Mouse (Mus musculus) liver, embryonic 14.5 days (tissue): Measurements from ENCODE around the gene Irf1. TPM values are rescaled to one million over a fixed set of nuclear protein-coding genes. Genes with fewer than 3 reads are reported as not detected.

Source experiments
- ATAC-seq: fragments of 200-750 bp; cut with Nextera tagmentation; 2 replicates; pipeline ENCODE4 v1.8.0; 2017; ENCODE audit warnings: moderate number of reproducible peaks, mild to moderate bottlenecking, moderate library complexity; ENCODE audit not compliant: insufficient read depth
- DNase-seq, 3 experiments: peaks; one replicate each; pipeline ENCODE4 v3.0.0-alpha.2; 2012 to 2013; ENCODE audit warnings: low read depth in 3 of 3, low spot score in 3 of 3
- H3K27ac ChIP-seq: fragments of 300-500 bp; sonication (generic); 2 replicates; pipeline ENCODE4 v1.5.1; 2014; ENCODE audit warnings: moderate library complexity, mild to moderate bottlenecking, control low read depth, inconsistent platforms
- H3K27me3 ChIP-seq: fragments of 300-500 bp; sonication (generic); 2 replicates; pipeline ENCODE4 v1.6.1; 2014; ENCODE audit warnings: mild to moderate bottlenecking, low read length, moderate library complexity; ENCODE audit not compliant: control insufficient read depth, insufficient read depth
- H3K36me3 ChIP-seq: fragments of 300-500 bp; sonication (generic); replicated peaks from 2 replicates; pipeline ENCODE4 v1.6.1; 2014; ENCODE audit warnings: low read depth; ENCODE audit not compliant: control insufficient read depth, insufficient read depth
- H3K4me1 ChIP-seq, 2 experiments: fragments of 200-500 bp in 1 of 2; fragments of 300-500 bp in 1 of 2; sonication (generic) in 1 of 2; replicated peaks; 2 replicates each; pipeline ENCODE4 v1.6.1; 2012 to 2014; ENCODE audit warnings: antibody characterized with exemption in 1 of 2, inconsistent platforms in 1 of 2, low read length in 1 of 2; ENCODE audit not compliant: control insufficient read depth in 2 of 2, insufficient read depth in 2 of 2
- H3K4me2 ChIP-seq: fragments of 300-500 bp; sonication (generic); 2 replicates; pipeline ENCODE4 v1.6.1; 2014; ENCODE audit warnings: low read depth, mild to moderate bottlenecking, control low read depth, moderate library complexity
- H3K4me3 ChIP-seq, 2 experiments: fragments of 200-500 bp in 1 of 2; fragments of 300-500 bp in 1 of 2; sonication (generic) in 1 of 2; 2 replicates each; pipeline ENCODE4 v1.5.1; 2012 to 2014; ENCODE audit warnings: low read depth in 2 of 2, low read length in 2 of 2, mild to moderate bottlenecking in 2 of 2, control low read depth in 1 of 2, inconsistent platforms in 1 of 2, moderate library complexity in 1 of 2; ENCODE audit not compliant: insufficient read depth in 1 of 2
- H3K9ac ChIP-seq: fragments of 300-500 bp; sonication (generic); replicated peaks from 2 replicates; pipeline ENCODE4 v1.6.1; 2014; ENCODE audit warnings: mild to moderate bottlenecking, control low read depth, moderate library complexity
- H3K9me3 ChIP-seq: fragments of 300-500 bp; sonication (generic); 2 replicates; pipeline ENCODE4 v1.6.1; 2016; ENCODE audit warnings: low read length, mixed read lengths; ENCODE audit not compliant: control insufficient read depth
- CTCF ChIP-seq: IDR thresholded peaks from 2 replicates; pipeline ENCODE4 v1.5.1; 2016; ENCODE audit warnings: antibody characterized with exemption, low read depth, control low read depth
- EP300 ChIP-seq: IDR thresholded peaks from 2 replicates; pipeline ENCODE4 v1.6.1; 2016; ENCODE audit warnings: antibody characterized with exemption, low read depth
- WGBS: fragments of 180-500 bp; shearing (Covaris S2); extraction: QIAGEN DNeasy Blood & Tissue Kit; methylation state at CpG from one replicate; pipeline ENCODE4 v1.1.7; 2014; ENCODE audit not compliant: insufficient replicate concordance; 5-methylcytosine and 5-hydroxymethylcytosine counted together
- polyA plus RNA-seq, 2 experiments: library from polyadenylated mRNA; depleted of rRNA in 1 of 2; stranded (reverse) in 1 of 2; unstranded in 1 of 2; fragments of >200 nt; fragmentation: Nextera tagmentation in 1 of 2; extraction: Ambion mirVana in 1 of 2; gene quantifications; 2 replicates each; pipeline versions ENCODE4 v1.2.1 to v1.2.3; 2012 to 2014

The Irf1 gene
- polyA plus RNA-seq, 2 experiments = 5.4 to 8.1 TPM

GRCm38 (mm10) chr11:53811312-53811711 is 41.5 kb downstream of the Irf1 start:
- H3K4me3 ChIP-seq = no peak overlapping the region
- TF ChIP-seq CTCF (no peak), EP300 (no peak)
- no peak overlapping the region for H3K9ac ChIP-seq
- ATAC-seq (no peak), DNase-seq (no peak)
- peaks cover 0 to 2% of the 10 kb centered on the region in 2 experiments; a peak in 1 of 4 replicates for H3K4me1 ChIP-seq
- H3K27ac ChIP-seq = no peak overlapping the region
- no peak overlapping the region for H3K4me2 ChIP-seq
- no peaks in the 10 kb centered on the region for H3K27me3 ChIP-seq
- H3K9me3 ChIP-seq = no peaks in the 10 kb centered on the region
- H3K36me3 ChIP-seq = no peaks in the 10 kb centered on the region
- 59% methylated on average over 3 of the region's 3 CpGs for WGBS

GRCm38 (mm10) chr11:53813001-53813868 is 43.4 kb downstream of the Irf1 start:
- 69% methylated on average over 16 of the region's 16 CpGs for WGBS
- Histone ChIP-seq H3K36me3 (no peaks in the 10 kb centered on the region), H3K4me1 (peaks cover 0 to 2% of the 10 kb centered on the region in 2 experiments; a peak in 1 of 4 replicates), H3K9ac (no peak overlapping the region), H3K9me3 (no peaks in the 10 kb centered on the region), H3K27me3 (no peaks in the 10 kb centered on the region), H3K4me2 (no peak overlapping the region), H3K4me3 (no peak overlapping the region), H3K27ac (no peak overlapping the region)
- ATAC-seq = no peak
- no peak for DNase-seq
- TF ChIP-seq EP300 (no peak), CTCF (no peak)

GRCm38 (mm10) chr11:53814810-53815209 is 45.0 kb downstream of the Irf1 start:
- ATAC-seq (no peak), DNase-seq (no peak)
- Histone ChIP-seq H3K36me3 (no peaks in the 10 kb centered on the region), H3K9ac (no peak overlapping the region), H3K4me2 (no peak overlapping the region), H3K9me3 (no peaks in the 10 kb centered on the region), H3K27ac (no peak overlapping the region), H3K4me1 (peaks cover 0 to 2% of the 10 kb centered on the region in 2 experiments; a peak in 1 of 4 replicates), H3K4me3 (no peak overlapping the region), H3K27me3 (no peaks in the 10 kb centered on the region)
- WGBS = 43% methylated on average over 3 of the region's 3 CpGs
- no peak for TF ChIP-seq CTCF
- TF ChIP-seq EP300 = no peak

- Histone ChIP-seq H3K9ac (no peak overlapping the region), H3K27me3 (no peaks in the 10 kb centered on the region), H3K4me3 (no peak overlapping the region), H3K4me2 (no peak overlapping the region), H3K9me3 (no peaks in the 10 kb centered on the region), H3K4me1 (no peaks in the 10 kb centered on the region), H3K27ac (no peak overlapping the region), H3K36me3 (no peaks in the 10 kb centered on the region)
- DNase-seq (no peak), ATAC-seq (no peak)
- TF ChIP-seq EP300 (no peak), CTCF (no peak)
- WGBS = 71% methylated on average over 5 of the region's 5 CpGs
Measured at GRCm38 (mm10) chr11:53816841-53817375, 47.1 kb downstream of the Irf1 start.

- Histone ChIP-seq H3K27ac (no peak overlapping the region), H3K9ac (no peak overlapping the region), H3K4me1 (no peaks in the 10 kb centered on the region), H3K36me3 (no peaks in the 10 kb centered on the region), H3K4me2 (no peak overlapping the region), H3K27me3 (no peaks in the 10 kb centered on the region), H3K9me3 (no peaks in the 10 kb centered on the region), H3K4me3 (no peak overlapping the region)
- no peak for DNase-seq
- TF ChIP-seq EP300 (no peak), CTCF (no peak)
- 37% methylated on average over 6 of the region's 6 CpGs for WGBS
- no peak for ATAC-seq
Measured at GRCm38 (mm10) chr11:53818794-53819193, 49.0 kb downstream of the Irf1 start.
